Mouse (Mus musculus): ENCODE results near the gene Pank2. TPM values are rescaled to one million over a fixed set of nuclear protein-coding genes. Genes with fewer than 3 reads are reported as not detected.

Gene Pank2
- 29.0 and 29.8 TPM in 2 replicates for polyA plus RNA-seq (2012; rRNA removed)

GRCm38 (mm10) chr2:131262213-131262672 lies at the start of gene Pank2:
Pank2 (plus strand) TSS chr2:131262495.

GRCm38 (mm10) chr2:131233307-131234126 lies 28.8 kb upstream of the Pank2 start, which contains the start of gene Mavs:
Mavs (plus strand) TSS chr2:131234063.

Other genes starting within 250 kb of the Pank2 start
- 74.6 and 77.7 TPM in 2 replicates for gene Gfra4, start 219.4 kb upstream of the Pank2 start, polyA plus RNA-seq (2012; rRNA removed)
- gene Adam33, start 198.7 kb upstream of the Pank2 start, polyA plus RNA-seq (2012; rRNA removed): 2.5 and 3.9 TPM in 2 replicates
- gene Siglec1, start 175.7 kb upstream of the Pank2 start, polyA plus RNA-seq (2012; rRNA removed): 0.35 and 0.44 TPM in 2 replicates
- gene Hspa12b, start 135.2 kb upstream of the Pank2 start, polyA plus RNA-seq (2012; rRNA removed): 8.7 and 10.0 TPM in 2 replicates
- not detected in 2 replicates for gene Gm11037, start 129.0 kb upstream of the Pank2 start, polyA plus RNA-seq (2012; rRNA removed)
- 94.7 and 106 TPM in 2 replicates for gene 1700037H04Rik, start 102.4 kb upstream of the Pank2 start, polyA plus RNA-seq (2012; rRNA removed)
- gene Cenpb, start 82.4 kb upstream of the Pank2 start, polyA plus RNA-seq (2012; rRNA removed): 61.7 and 62.7 TPM in 2 replicates
- gene Cdc25b, start 75.5 kb upstream of the Pank2 start, polyA plus RNA-seq (2012; rRNA removed): 25.5 and 27.5 TPM in 2 replicates
- gene Spef1, start 75.2 kb upstream of the Pank2 start, polyA plus RNA-seq (2012; rRNA removed): 31.0 and 33.7 TPM in 2 replicates
- 32.5 and 33.6 TPM in 2 replicates for gene Ap5s1, start 55.4 kb upstream of the Pank2 start, polyA plus RNA-seq (2012; rRNA removed)
- 6.5 and 7.1 TPM in 2 replicates for gene Mavs, start 28.4 kb upstream of the Pank2 start, polyA plus RNA-seq (2012; rRNA removed)
- 32.0 and 33.2 TPM in 2 replicates for gene Rnf24, start 90.4 kb downstream of the Pank2 start, polyA plus RNA-seq (2012; rRNA removed)
- 62.6 and 67.9 TPM in 2 replicates for gene Smox, start 229.0 kb downstream of the Pank2 start, polyA plus RNA-seq (2012; rRNA removed)